Mouse (Mus musculus): ENCODE measurements around the gene Cbs.

DNA sequence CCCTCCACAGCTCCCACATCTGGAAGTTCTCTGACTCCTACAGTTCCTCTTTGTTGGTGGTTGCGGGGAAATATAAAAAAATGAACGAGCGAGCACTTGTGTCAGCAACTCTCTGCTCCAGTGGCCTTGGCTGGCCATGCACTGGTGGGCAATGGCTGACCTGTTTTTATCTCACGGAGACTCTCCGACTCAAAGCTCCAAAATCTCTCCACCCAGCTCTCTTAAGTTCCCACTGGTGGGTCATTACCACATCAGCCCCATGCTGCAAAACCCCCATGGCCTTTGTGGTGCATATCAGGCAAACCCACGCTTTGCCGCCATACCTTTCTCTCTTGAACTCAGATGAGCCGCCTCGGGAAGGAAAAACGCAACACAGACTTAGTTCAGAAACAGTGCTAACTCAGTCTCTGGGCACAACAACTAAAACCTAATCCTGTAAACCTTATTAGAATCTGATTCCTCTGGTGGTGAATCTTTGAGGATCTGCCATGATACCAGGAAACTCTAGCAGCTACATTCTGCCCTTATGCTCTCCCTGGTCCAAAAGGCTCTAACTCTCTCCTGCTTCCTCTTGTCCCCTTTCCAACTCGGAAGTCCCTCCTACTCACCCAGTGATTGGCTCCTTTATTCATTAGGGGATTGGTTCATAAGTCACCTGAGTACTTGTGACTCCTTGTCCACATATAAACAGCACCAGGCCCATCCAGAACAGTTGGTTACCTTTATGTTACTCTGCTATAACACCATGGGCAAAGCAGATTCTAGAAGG is 77.8 kb downstream of the Cbs start:
- TF ChIP-seq GATA1 (IDR thresholded peaks at IDR 0.05; ENCODE audit: borderline replicate concordance, low read length): no peak
- no peak for TF ChIP-seq FLI1 (IDR thresholded peaks at IDR 0.05; ENCODE audit: low read length)
